ENCODE assay signal across 12 mouse cellular contexts in genomic region chr9:102782926-102783850, GRCm38 (mm10). TPM values are rescaled to one million over a fixed set of nuclear protein-coding genes. Genes with fewer than 3 reads are reported as not detected.
DNase-seq lines count a peak whose midpoint lies in the region; ATAC-seq and TF ChIP-seq lines count a peak whose summit lies in the region.
"Had no signal": no experiment of that assay in that cellular context is flagged by ENCODE, and none has a peak within 500 bp of the region (broad histone marks: within the 10 kb centered on the region; RNA-seq: fewer than 3 reads in every experiment).

No protein-coding gene starts in this region.

- WGBS in intestine, embryonic 16.5 days, result 60% methylated on average over 25 of the region's 25 CpGs
- WGBS in intestine, embryonic 15.5 days, result 64% methylated on average over 25 of the region's 25 CpGs
- WGBS in intestine, postnatal 0 days, result 51% methylated on average over 25 of the region's 25 CpGs
- 52% methylated on average over 25 of the region's 25 CpGs for WGBS in stomach, embryonic 15.5 days

- H3K4me2 ChIP-seq in intestine, embryonic 16.5 days (ENCODE audit: low read depth, low read length), result no peak overlapping the region
- no peak overlapping the region for H3K4me2 ChIP-seq in intestine, embryonic 15.5 days (replicated peaks)
- H3K4me2 ChIP-seq in intestine, postnatal 0 days (replicated peaks; ENCODE audit: low read depth), result no peak overlapping the region
- H3K4me2 ChIP-seq in stomach, embryonic 15.5 days, result no peak overlapping the region

- DNase-seq in adrenal gland, postnatal 10 days, result peak; percentile 63
- DNase-seq in urinary bladder, postnatal 14 days (ENCODE audit: low spot score), result no peak
- DNase-seq in embryo, embryonic 10.5 days (ENCODE audit: low spot score), result no peak
- DNase-seq: cerebellum, adult 2 months; heart, adult 18-20 months; liver; lung, postnatal 36 days; thymus, postnatal 25 days had no signal

- no peak overlapping the region for H3K9ac ChIP-seq in intestine, embryonic 16.5 days (ENCODE audit: low read depth, low read length)
- H3K9ac ChIP-seq in intestine, embryonic 15.5 days, result no peak overlapping the region
- H3K9ac ChIP-seq in intestine, postnatal 0 days (ENCODE audit: low read depth, low read length), result no peak overlapping the region
- H3K9ac ChIP-seq in stomach, embryonic 15.5 days, result no peak overlapping the region

- H3K4me1 ChIP-seq in intestine, embryonic 16.5 days (ENCODE audit: control insufficient read depth, insufficient read depth, low read length), result peaks cover 23% of the 10 kb centered on the region
- H3K4me1 ChIP-seq in intestine, embryonic 15.5 days (replicated peaks), result peaks cover 26% of the 10 kb centered on the region
- H3K4me1 ChIP-seq in intestine, postnatal 0 days (replicated peaks; ENCODE audit: control insufficient read depth, insufficient read depth, low read length), result peaks cover 9% of the 10 kb centered on the region
- H3K4me1 ChIP-seq in stomach, embryonic 15.5 days, result peaks cover 26% of the 10 kb centered on the region

- H3K4me3 ChIP-seq in intestine, embryonic 16.5 days (ENCODE audit: low read length), result no peak overlapping the region
- H3K4me3 ChIP-seq in intestine, embryonic 15.5 days (replicated peaks), result no peak overlapping the region
- no peak overlapping the region for H3K4me3 ChIP-seq in intestine, postnatal 0 days (ENCODE audit: low read depth, low read length)
- H3K4me3 ChIP-seq in stomach, embryonic 15.5 days (replicated peaks), result no peak overlapping the region

- no peaks in the 10 kb centered on the region for H3K27me3 ChIP-seq in intestine, embryonic 16.5 days (replicated peaks; ENCODE audit: control insufficient read depth, insufficient read depth, low read length)
- no peaks in the 10 kb centered on the region for H3K27me3 ChIP-seq in intestine, embryonic 15.5 days (replicated peaks)
- no peaks in the 10 kb centered on the region for H3K27me3 ChIP-seq in intestine, postnatal 0 days (replicated peaks; ENCODE audit: control insufficient read depth, insufficient read depth, low read length)
- H3K27me3 ChIP-seq in stomach, embryonic 15.5 days (replicated peaks), result no peaks in the 10 kb centered on the region

- H3K27ac ChIP-seq in intestine, embryonic 16.5 days (ENCODE audit: low read length), result peak overlapping the region; percentile 26
- no peak overlapping the region for H3K27ac ChIP-seq in intestine, embryonic 15.5 days
- no peak overlapping the region for H3K27ac ChIP-seq in intestine, postnatal 0 days (ENCODE audit: low read depth, low read length)
- peak overlapping the region; percentile 57 for H3K27ac ChIP-seq in stomach, embryonic 15.5 days

- ATAC-seq in intestine, embryonic 16.5 days, result 0 out of 2 replicates have a peak, but pooled peaks have one; percentile 12
- ATAC-seq in intestine, embryonic 15.5 days, result no peak
- ATAC-seq in intestine, postnatal 0 days, result peak; percentile 55
- no peak for ATAC-seq in stomach, embryonic 15.5 days (ENCODE audit: insufficient read depth, low FRiP score, low read depth)

- no peak for TF ChIP-seq CTCF in intestine, postnatal 0 days (IDR thresholded peaks at IDR 0.05; ENCODE audit: low read depth)

- no peaks in the 10 kb centered on the region for H3K36me3 ChIP-seq in intestine, embryonic 16.5 days (ENCODE audit: control insufficient read depth, insufficient read depth, low read length)
- no peaks in the 10 kb centered on the region for H3K36me3 ChIP-seq in intestine, embryonic 15.5 days
- no peaks in the 10 kb centered on the region for H3K36me3 ChIP-seq in intestine, postnatal 0 days (ENCODE audit: control insufficient read depth, insufficient read depth)
- H3K36me3 ChIP-seq in stomach, embryonic 15.5 days, result no peaks in the 10 kb centered on the region

- H3K9me3 ChIP-seq in intestine, embryonic 16.5 days (ENCODE audit: control insufficient read depth, low read length), result no peaks in the 10 kb centered on the region
- H3K9me3 ChIP-seq in intestine, embryonic 15.5 days, result no peaks in the 10 kb centered on the region
- no peaks in the 10 kb centered on the region for H3K9me3 ChIP-seq in intestine, postnatal 0 days (ENCODE audit: control insufficient read depth)
- no peaks in the 10 kb centered on the region for H3K9me3 ChIP-seq in stomach, embryonic 15.5 days

RNA-seq across cellular contexts. Expression of gene Ryk, which starts 51.5 kb away (rescaled TPM):
- 13.5 and 14.4 TPM in 2 replicates for polyA plus RNA-seq in intestine, embryonic 16.5 days (2015; fragmentation: Nextera tagmentation; extraction: Ambion mirVana)
- 19.7 and 21.2 TPM in 2 replicates for polyA plus RNA-seq in intestine, embryonic 15.5 days (2015; fragmentation: Nextera tagmentation; extraction: Ambion mirVana)
- 10 to 100 TPM; 53.2 to 55.4 TPM for total RNA-seq in adrenal gland, postnatal 10 days (2021)
- 22.3 and 23.9 TPM in 2 replicates for polyA plus RNA-seq in intestine, postnatal 0 days (2015; fragmentation: Nextera tagmentation; extraction: Ambion mirVana)
- 23.1 and 29.6 TPM in 2 replicates for polyA plus RNA-seq in stomach, embryonic 15.5 days (2015; fragmentation: Nextera tagmentation; extraction: Ambion mirVana)

Comparison
In these comparisons a context has a peak if more than half of its experiments do, and no peak if none do; other contexts are left out.
1. ATAC-seq: peak in intestine, embryonic 16.5 days (single experiment) and intestine, postnatal 0 days (single experiment); none in intestine, embryonic 15.5 days (single experiment) and stomach, embryonic 15.5 days (single experiment).
2. H3K27ac ChIP-seq: peak in intestine, embryonic 16.5 days (single experiment) and stomach, embryonic 15.5 days (single experiment); none in intestine, embryonic 15.5 days (single experiment) and intestine, postnatal 0 days (single experiment).